ENCODE assay signal across 14 mouse cellular contexts in genomic region chr12:72336009-72336408, GRCm38 (mm10).
"Had no signal": no experiment of that assay in that cellular context is flagged by ENCODE, and none has a peak within 500 bp of the region (broad histone marks: within the 10 kb centered on the region; RNA-seq: fewer than 3 reads in every experiment).

No protein-coding gene starts in this region.

- H3K4me1 ChIP-seq: kidney, embryonic 15.5 days; limb, embryonic 15.5 days; midbrain, embryonic 12.5 days had no signal

- H3K9me3 ChIP-seq: kidney, embryonic 15.5 days; limb, embryonic 15.5 days; midbrain, embryonic 12.5 days; neural tube, embryonic 15.5 days had no signal

- H3K36me3 ChIP-seq: kidney, embryonic 15.5 days; limb, embryonic 15.5 days; midbrain, embryonic 12.5 days; neural tube, embryonic 15.5 days had no signal

- H3K4me3 ChIP-seq: kidney, embryonic 15.5 days; limb, embryonic 15.5 days; midbrain, embryonic 12.5 days; myocyte; neural tube, embryonic 15.5 days had no signal

- H3K27me3 ChIP-seq: kidney, embryonic 15.5 days; limb, embryonic 15.5 days; midbrain, embryonic 12.5 days; neural tube, embryonic 15.5 days had no signal

- ATAC-seq: intestine, embryonic 16.5 days; midbrain, embryonic 16.5 days had no signal

- H3K27ac ChIP-seq: kidney, embryonic 15.5 days; limb, embryonic 15.5 days; midbrain, embryonic 12.5 days; neural tube, embryonic 15.5 days had no signal

- H3K9ac ChIP-seq: kidney, embryonic 15.5 days; limb, embryonic 15.5 days; midbrain, embryonic 12.5 days; neural tube, embryonic 15.5 days had no signal

- H3K4me2 ChIP-seq: kidney, embryonic 15.5 days; limb, embryonic 15.5 days; midbrain, embryonic 12.5 days; neural tube, embryonic 15.5 days had no signal

- DNase-seq: kidney, adult 2 months; kidney, postnatal 36 days; layer of hippocampus, adult 9-11 months; layer of hippocampus, postnatal 36 days; lung, adult 18-20 months; thymus, adult 2 months; thymus, postnatal 25 days had no signal
